Mouse (Mus musculus): Measurements from ENCODE around the gene Odf2l. TPM values are rescaled to one million over a fixed set of nuclear protein-coding genes. Genes with fewer than 3 reads are reported as not detected.

Odf2l gene
- polyA plus RNA-seq, 1 experiment from 2014 or later = 13.0 TPM

DNA sequence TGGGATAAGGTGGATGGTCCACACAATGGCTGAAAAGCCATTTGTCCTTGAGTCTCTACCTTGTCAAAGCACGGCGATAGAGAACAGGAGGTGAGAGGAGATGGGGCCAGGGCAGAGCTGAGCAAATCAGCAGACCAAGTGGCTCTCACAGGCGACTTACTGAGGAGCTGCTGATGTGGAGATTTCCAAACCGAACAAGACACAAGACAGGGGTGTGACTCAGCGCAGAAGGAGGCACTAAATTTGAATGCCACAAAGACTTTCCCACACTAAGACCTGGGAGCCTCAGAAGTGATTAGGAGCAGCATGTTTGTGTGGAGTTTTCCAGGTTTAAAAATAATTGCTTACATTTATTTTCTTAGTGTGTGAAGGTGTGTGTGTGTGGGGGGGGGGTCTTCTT lies 14.6 kb upstream of the Odf2l start:
- WGBS = 16% methylated on average over 5 of the region's 5 CpGs
- peak overlapping the region; percentile 19; the same call in 1 of the 2 replicates for H3K4me2 ChIP-seq
- H3K27me3 ChIP-seq (replicated peaks) = no peaks in the 10 kb centered on the region

DNA sequence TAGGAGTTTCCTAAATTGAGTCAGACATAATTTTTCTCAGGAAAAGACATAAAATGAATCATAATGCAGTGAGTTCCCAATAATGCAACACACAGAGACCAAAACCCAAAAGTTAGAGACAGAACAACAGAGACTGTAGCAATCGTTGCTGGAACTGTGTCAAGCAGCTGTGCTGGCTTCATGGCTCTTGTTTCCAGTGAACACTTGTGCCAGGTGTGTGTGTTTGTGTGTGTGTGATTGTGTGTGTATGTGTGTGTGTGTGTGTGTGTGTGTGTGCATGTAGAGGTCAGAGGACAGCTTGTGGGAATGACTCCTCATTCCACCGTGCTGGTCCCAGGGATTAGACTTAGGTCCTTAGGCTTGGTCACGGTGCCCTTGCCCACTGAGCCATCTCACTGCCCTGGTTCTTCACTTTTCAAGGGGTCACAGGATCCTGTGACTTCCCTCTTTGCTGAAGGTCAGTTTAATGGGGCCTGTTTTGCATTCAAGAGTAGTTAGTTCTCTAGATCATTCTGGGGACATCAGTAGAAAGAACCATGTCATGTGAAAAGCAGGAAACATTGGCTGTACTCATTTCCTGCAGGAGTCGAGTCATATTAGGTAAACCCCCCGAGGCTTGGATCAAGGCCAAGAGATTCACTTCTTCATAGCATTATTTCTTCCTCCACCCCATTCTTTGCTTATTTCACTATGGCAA lies 13.2 kb upstream of the Odf2l start:
- no peak for ATAC-seq (ENCODE audit: insufficient number of reproducible peaks, low FRiP score)
- Histone ChIP-seq H3K4me2 (no peak overlapping the region), H3K4me1 (replicated peaks) (peaks cover 13% of the 10 kb centered on the region), H3K9ac (no peak overlapping the region), H3K36me3 (no peaks in the 10 kb centered on the region), H3K27me3 (replicated peaks) (no peaks in the 10 kb centered on the region), H3K4me3 (no peak overlapping the region), H3K9me3 (replicated peaks) (0 out of 2 replicates have a peak, but pooled peaks cover 6% of the 10 kb centered on the region), H3K27ac (ENCODE audit: poor library complexity, severe bottlenecking) (no peak overlapping the region)
- 76% methylated on average over 5 of the region's 5 CpGs for WGBS

More for the DNA sequence above, 14.6 kb upstream of the Odf2l start:
- Histone ChIP-seq H3K27ac (ENCODE audit: poor library complexity, severe bottlenecking) (no peak overlapping the region), H3K4me1 (replicated peaks) (peaks cover 13% of the 10 kb centered on the region), H3K9ac (0 out of 2 replicates have a peak overlapping the region, but pooled peaks have one; percentile 24), H3K36me3 (no peaks in the 10 kb centered on the region), H3K4me3 (no peak overlapping the region), H3K9me3 (replicated peaks) (0 out of 2 replicates have a peak, but pooled peaks cover 5% of the 10 kb centered on the region)
- ATAC-seq (ENCODE audit: insufficient number of reproducible peaks, low FRiP score) = no peak

DNA sequence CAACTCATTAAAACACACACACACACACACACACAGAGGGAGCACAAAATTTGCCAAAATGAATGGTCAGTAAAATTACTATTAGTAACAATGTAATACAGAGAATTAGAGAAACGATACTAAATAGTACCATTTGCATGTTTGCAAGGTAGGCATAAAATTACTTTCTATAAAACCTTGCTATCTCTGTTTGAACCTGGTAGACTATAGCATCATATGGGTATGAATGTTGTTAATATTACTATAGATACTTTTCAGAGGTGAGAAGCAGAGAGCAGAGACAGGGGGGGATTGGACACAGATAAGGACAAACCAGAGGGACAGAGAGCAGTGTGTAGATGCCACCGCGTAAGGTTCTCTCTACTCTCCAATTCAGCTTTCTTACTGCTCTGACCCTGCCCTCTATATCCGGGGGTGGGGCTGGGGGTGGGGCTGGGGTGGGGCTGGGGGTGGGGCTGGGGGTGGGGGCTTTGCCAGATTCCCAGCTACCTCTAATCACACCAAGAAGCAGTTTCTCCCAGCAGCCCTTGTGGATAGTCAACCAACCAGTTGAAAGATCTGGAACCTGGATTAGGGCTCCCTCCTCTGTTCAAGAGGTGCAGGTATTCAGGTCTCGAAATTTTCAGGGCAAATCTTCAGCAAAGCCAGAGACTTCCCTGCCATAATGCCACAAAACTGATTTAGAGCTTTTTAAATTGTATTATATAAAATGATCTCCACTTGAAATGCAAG lies 12.4 kb upstream of the Odf2l start:
- WGBS = 69% methylated on average over 5 of the region's 5 CpGs

DNA sequence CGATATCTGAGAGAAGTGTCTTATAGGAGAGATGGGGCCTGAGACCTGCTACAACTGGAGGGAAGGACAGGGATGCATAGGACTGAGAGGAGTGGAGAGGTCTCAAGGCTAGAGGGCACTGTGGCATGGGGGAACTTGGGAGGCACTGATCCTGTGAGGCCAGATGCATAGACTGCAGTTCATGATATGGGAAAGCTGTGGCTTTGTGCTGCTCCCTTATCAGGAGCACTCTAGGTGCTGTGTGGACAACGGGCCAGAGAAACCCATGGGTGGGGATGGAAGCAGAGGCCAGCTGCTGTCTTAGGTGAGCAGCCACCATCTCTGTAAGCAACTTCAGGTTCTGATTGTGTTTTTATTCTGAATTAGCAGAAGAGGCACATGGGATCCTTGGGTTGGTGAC lies 3.2 kb upstream of the Odf2l start:
- H3K27ac ChIP-seq (ENCODE audit: poor library complexity, severe bottlenecking) = no peak overlapping the region
- H3K4me3 ChIP-seq = no peak overlapping the region
- WGBS = 86% methylated on average over 2 of the region's 2 CpGs

More for the DNA sequence above, 12.4 kb upstream of the Odf2l start:
- no peak overlapping the region for H3K4me3 ChIP-seq
- no peak overlapping the region for H3K4me2 ChIP-seq
- H3K27me3 ChIP-seq (replicated peaks) = no peaks in the 10 kb centered on the region
- no peak overlapping the region for H3K27ac ChIP-seq (ENCODE audit: poor library complexity, severe bottlenecking)
- H3K9me3 ChIP-seq (replicated peaks) = 0 out of 2 replicates have a peak, but pooled peaks cover 6% of the 10 kb centered on the region
- H3K36me3 ChIP-seq = no peaks in the 10 kb centered on the region
- ATAC-seq (ENCODE audit: insufficient number of reproducible peaks, low FRiP score) = no peak
- no peak overlapping the region for H3K9ac ChIP-seq
- H3K4me1 ChIP-seq (replicated peaks) = peaks cover 13% of the 10 kb centered on the region

DNA sequence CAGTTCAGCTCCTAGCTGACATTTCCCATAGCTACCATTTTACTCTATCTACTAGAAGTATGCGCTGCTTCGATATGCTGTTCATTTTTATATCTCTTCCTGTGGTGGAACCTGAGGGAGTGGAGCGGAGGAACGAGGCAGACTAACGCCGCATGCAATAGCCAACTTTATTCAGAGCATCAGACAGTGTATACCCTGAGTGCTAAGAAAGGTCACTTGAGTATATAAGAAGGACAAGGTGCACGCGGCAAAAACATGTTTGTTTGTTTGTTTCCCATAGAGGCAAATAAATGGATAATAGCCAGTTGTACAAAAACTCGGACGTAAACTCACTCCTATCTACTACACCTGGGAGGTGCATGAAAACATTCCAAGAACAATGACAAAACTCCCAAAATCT lies 751 bp upstream of the Odf2l start:
- Histone ChIP-seq H3K9me3 (replicated peaks) (no peaks in the 10 kb centered on the region), H3K4me2 (peak overlapping the region; percentile 79), H3K36me3 (no peaks in the 10 kb centered on the region), H3K27ac (ENCODE audit: poor library complexity, severe bottlenecking) (0 out of 2 replicates have a peak overlapping the region, but pooled peaks have one; percentile 63), H3K9ac (peak overlapping the region; percentile 64; the same call in 1 of the 2 replicates), H3K4me1 (replicated peaks) (0 out of 2 replicates have a peak, but pooled peaks cover 8% of the 10 kb centered on the region), H3K4me3 (peak overlapping the region; percentile 78), H3K27me3 (replicated peaks) (no peaks in the 10 kb centered on the region)
- WGBS = 80% methylated on average over 10 of the region's 10 CpGs
- ATAC-seq (ENCODE audit: insufficient number of reproducible peaks, low FRiP score) = no peak

More for the DNA sequence above, 3.2 kb upstream of the Odf2l start:
- ATAC-seq (ENCODE audit: insufficient number of reproducible peaks, low FRiP score) = no peak
- Histone ChIP-seq H3K36me3 (no peaks in the 10 kb centered on the region), H3K9me3 (replicated peaks) (no peaks in the 10 kb centered on the region), H3K27me3 (replicated peaks) (no peaks in the 10 kb centered on the region), H3K4me2 (no peak overlapping the region), H3K9ac (no peak overlapping the region), H3K4me1 (replicated peaks) (0 out of 2 replicates have a peak, but pooled peaks cover 7% of the 10 kb centered on the region)

DNA sequence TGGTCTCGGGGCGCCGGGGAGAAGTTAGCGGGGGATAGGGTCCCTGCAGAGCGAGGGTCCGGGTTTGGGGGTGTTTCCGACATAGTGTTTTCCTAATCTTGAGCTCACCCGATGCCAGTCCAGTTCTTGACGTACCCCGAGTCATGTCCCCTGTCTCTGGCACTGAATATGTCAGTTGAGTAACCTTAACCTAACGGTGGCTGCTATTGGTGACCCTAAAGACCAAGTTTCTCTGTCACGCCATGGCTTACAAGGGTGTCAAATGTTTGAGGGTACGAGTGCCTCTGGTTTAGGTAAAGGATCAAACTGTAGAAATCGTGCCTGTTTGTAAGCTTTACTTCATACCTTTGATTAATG lies 592 bp downstream of the Odf2l start:
- WGBS = 5% methylated on average over 14 of the region's 14 CpGs
- H3K36me3 ChIP-seq = no peaks in the 10 kb centered on the region
- peak overlapping the region; percentile 85 for H3K9ac ChIP-seq
- H3K27me3 ChIP-seq (replicated peaks) = no peaks in the 10 kb centered on the region
- ATAC-seq (ENCODE audit: insufficient number of reproducible peaks, low FRiP score) = peak; percentile 7; the same call in 1 of the 2 replicates
- peak overlapping the region; percentile 78 for H3K4me3 ChIP-seq
- no peaks in the 10 kb centered on the region for H3K9me3 ChIP-seq (replicated peaks)
- H3K27ac ChIP-seq (ENCODE audit: poor library complexity, severe bottlenecking) = peak overlapping the region; percentile 97
- peak overlapping the region; percentile 79 for H3K4me2 ChIP-seq
- H3K4me1 ChIP-seq (replicated peaks) = 0 out of 2 replicates have a peak, but pooled peaks cover 8% of the 10 kb centered on the region

DNA sequence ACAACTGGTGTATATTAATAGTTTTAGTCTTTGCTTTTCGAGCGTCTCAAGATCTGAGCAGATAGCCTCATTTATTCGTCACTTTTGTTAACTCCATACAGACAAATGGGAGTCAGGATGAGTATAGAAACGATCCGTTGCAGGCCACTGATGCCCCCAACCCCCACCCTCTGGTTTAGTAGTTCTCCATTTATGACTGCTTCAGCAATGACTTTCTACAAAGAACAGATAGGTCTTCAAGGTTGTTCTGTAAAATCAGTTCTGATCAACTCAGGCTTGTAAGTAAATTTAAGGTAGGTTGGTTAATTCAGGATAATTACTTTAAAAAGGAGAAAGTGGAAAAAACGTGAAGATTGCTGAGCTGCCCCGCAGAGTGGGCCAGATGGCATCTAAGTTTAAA lies 1.0 kb downstream of the Odf2l start:
- 78% methylated on average over 7 of the region's 7 CpGs for WGBS
- no peak overlapping the region for H3K27ac ChIP-seq (ENCODE audit: poor library complexity, severe bottlenecking)
- peak overlapping the region; percentile 78 for H3K4me3 ChIP-seq
- H3K9ac ChIP-seq = no peak overlapping the region
- no peaks in the 10 kb centered on the region for H3K9me3 ChIP-seq (replicated peaks)
- peak overlapping the region; percentile 79 for H3K4me2 ChIP-seq
- H3K4me1 ChIP-seq (replicated peaks) = 0 out of 2 replicates have a peak, but pooled peaks cover 8% of the 10 kb centered on the region
- no peaks in the 10 kb centered on the region for H3K27me3 ChIP-seq (replicated peaks)
- ATAC-seq (ENCODE audit: insufficient number of reproducible peaks, low FRiP score) = no peak
- H3K36me3 ChIP-seq = no peaks in the 10 kb centered on the region

DNA sequence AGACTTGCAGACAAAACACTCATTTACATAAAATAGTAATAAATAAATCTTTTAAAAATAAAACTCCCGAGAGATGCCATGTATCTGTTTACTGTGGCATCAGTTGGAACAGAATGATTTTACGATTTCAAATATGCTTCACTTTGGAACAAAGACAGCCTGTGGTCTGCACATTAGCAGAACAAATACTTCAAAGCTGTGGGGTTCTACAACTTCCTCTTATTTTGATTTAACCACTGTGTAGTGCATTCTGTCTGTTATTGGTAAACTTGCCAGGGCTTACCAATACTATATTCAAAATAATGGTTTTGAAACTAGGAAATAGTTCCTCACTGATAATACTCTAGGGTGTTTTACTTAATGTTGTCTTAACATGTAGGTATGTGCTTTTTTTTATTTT lies 8.2 kb downstream of the Odf2l start:
- H3K4me1 ChIP-seq (replicated peaks) = no peaks in the 10 kb centered on the region
- no peak overlapping the region for H3K27ac ChIP-seq (ENCODE audit: poor library complexity, severe bottlenecking)
- peaks cover 15% of the 10 kb centered on the region for H3K36me3 ChIP-seq
- no peaks in the 10 kb centered on the region for H3K9me3 ChIP-seq (replicated peaks)
- no peaks in the 10 kb centered on the region for H3K27me3 ChIP-seq (replicated peaks)
- ATAC-seq (ENCODE audit: insufficient number of reproducible peaks, low FRiP score) = no peak
- no peak overlapping the region for H3K4me2 ChIP-seq
- H3K9ac ChIP-seq = no peak overlapping the region
- H3K4me3 ChIP-seq = no peak overlapping the region
- 91% methylated on average over 2 of the region's 2 CpGs for WGBS

DNA sequence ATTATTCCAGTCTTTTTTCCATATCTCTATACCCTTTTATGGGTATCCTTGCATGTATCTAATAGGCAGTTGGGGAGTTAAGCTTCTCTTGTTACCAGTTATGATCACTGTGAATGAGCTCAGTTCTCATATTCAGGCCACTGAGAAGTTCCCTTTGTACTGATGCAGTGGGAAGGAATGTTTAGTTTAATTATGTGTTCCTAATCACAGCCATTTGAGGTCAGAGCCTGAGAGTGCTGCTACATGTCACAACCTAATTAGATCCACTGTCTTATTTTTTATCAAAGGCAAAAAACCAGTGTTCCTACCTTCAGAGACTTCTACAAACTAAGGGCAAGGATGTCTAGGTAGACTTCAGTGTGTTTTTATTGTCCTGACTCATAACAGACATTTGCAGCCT lies 11.0 kb downstream of the Odf2l start:
- Histone ChIP-seq H3K4me3 (no peak overlapping the region), H3K36me3 (peaks cover 27% of the 10 kb centered on the region), H3K9ac (no peak overlapping the region)

DNA sequence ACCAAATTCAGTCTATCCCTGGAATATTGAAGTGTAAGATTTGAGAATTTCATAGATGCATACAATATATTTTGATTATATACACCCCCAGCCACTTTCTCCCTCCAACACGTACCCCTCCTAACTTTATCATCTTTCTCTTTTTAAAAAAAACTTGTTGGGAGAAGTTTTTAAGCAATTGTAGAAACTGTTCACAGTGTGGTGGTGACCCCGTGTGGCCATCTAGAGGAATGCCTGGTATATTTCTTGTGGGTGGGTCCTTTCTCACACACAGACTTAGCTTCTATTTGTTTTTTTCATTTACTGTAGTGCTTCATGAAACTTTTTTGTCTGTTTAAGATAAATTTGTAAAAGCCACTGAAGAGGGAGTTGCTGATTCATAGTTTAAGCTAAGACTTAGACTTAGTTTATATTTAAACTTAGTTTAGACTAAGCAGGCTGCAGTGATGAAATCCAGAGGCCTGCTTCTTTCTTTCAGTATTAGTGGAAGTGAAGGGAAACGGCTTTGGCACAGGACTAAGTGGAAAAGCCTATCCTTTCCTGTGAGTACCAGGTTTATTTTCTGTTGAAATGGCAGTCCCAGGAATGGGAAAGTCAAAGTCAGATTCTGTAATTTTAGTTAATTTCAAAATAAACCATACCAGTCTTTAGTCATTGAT lies 13.0 kb downstream of the Odf2l start:
- Histone ChIP-seq H3K9ac (no peak overlapping the region), H3K27ac (ENCODE audit: poor library complexity, severe bottlenecking) (no peak overlapping the region), H3K4me2 (no peak overlapping the region), H3K4me1 (replicated peaks) (no peaks in the 10 kb centered on the region), H3K4me3 (no peak overlapping the region), H3K36me3 (peaks cover 20% of the 10 kb centered on the region), H3K9me3 (replicated peaks) (no peaks in the 10 kb centered on the region), H3K27me3 (replicated peaks) (no peaks in the 10 kb centered on the region)
- no peak for ATAC-seq (ENCODE audit: insufficient number of reproducible peaks, low FRiP score)
- WGBS = 28% methylated on average over 3 of the region's 3 CpGs

More for the DNA sequence above, 11.0 kb downstream of the Odf2l start:
- no peak overlapping the region for H3K4me2 ChIP-seq
- ATAC-seq (ENCODE audit: insufficient number of reproducible peaks, low FRiP score) = no peak
- H3K9me3 ChIP-seq (replicated peaks) = no peaks in the 10 kb centered on the region
- H3K4me1 ChIP-seq (replicated peaks) = no peaks in the 10 kb centered on the region
- H3K27me3 ChIP-seq (replicated peaks) = no peaks in the 10 kb centered on the region
- no peak overlapping the region for H3K27ac ChIP-seq (ENCODE audit: poor library complexity, severe bottlenecking)

DNA sequence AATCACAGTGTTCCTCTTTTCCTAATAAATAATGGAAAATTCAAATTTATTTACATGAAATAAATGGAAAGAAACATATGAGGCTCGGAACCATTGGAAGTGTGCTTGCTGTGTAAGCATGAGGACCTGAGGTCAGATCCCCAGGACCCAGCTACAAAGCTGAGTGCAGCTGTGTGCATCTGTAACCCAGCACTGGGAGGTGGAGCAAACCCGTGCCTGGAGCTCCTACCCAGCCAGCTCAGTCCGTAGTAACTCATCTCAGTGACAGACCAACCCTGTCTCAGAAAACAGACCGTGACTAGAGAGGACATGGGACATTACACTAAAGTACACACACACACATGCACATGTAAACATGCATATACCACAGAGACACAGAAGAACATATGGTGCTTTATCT lies 21.8 kb downstream of the Odf2l start:
- ATAC-seq (ENCODE audit: insufficient number of reproducible peaks, low FRiP score) = no peak
- Histone ChIP-seq H3K9me3 (replicated peaks) (no peaks in the 10 kb centered on the region), H3K27me3 (replicated peaks) (no peaks in the 10 kb centered on the region), H3K9ac (no peak overlapping the region), H3K4me2 (no peak overlapping the region), H3K4me1 (replicated peaks) (no peaks in the 10 kb centered on the region), H3K36me3 (peaks cover 3% of the 10 kb centered on the region), H3K27ac (ENCODE audit: poor library complexity, severe bottlenecking) (no peak overlapping the region), H3K4me3 (no peak overlapping the region)
- 85% methylated on average over 4 of the region's 4 CpGs for WGBS

Data from heart, embryonic 12.5 days (tissue).